Mouse (Mus musculus) embryonic facial prominence, embryonic 14.5 days (tissue): ENCODE measurements at regions not wholly inside any gene's neighbourhood (a gene's known extent, or its start where the extent isn't known, plus 50 kb on each side); places are given as distances from the start of the nearest gene placed in this dataset.
"Not testable (repeated sequence)": the region's sequence is repeated elsewhere in the genome, so short reads cannot be mapped to it uniquely, and the experiment has no call there.

Experiments
- ATAC-seq: fragments of 200-750 bp; cut with Nextera tagmentation; 2 replicates; pipeline ENCODE4 v1.8.0; 2017; ENCODE audit warnings: low read depth, moderate number of reproducible peaks, moderate TSS enrichment
- DNase-seq: peaks from one replicate; pipeline ENCODE4 v3.0.0-alpha.2; 2015; ENCODE audit warnings: low spot score
- H3K27ac ChIP-seq: fragments of 300-500 bp; sonication (generic); replicated peaks from 2 replicates; pipeline ENCODE4 v1.5.1; 2014; ENCODE audit warnings: low read depth, mild to moderate bottlenecking, low read length, moderate library complexity
- H3K27me3 ChIP-seq: fragments of 300-500 bp; sonication (generic); replicated peaks from 2 replicates; pipeline ENCODE4 v1.6.1; 2014; ENCODE audit warnings: low read length; ENCODE audit not compliant: control insufficient read depth, insufficient read depth
- H3K36me3 ChIP-seq: fragments of 300-500 bp; sonication (generic); 2 replicates; pipeline ENCODE4 v1.6.1; 2014; ENCODE audit warnings: low read length, mixed read lengths; ENCODE audit not compliant: control insufficient read depth, insufficient read depth
- H3K4me1 ChIP-seq: fragments of 300-500 bp; sonication (generic); 2 replicates; pipeline ENCODE4 v1.6.1; 2014; ENCODE audit warnings: antibody characterized with exemption, low read length; ENCODE audit not compliant: control insufficient read depth, insufficient read depth
- H3K4me2 ChIP-seq: fragments of 300-500 bp; sonication (generic); 2 replicates; pipeline ENCODE4 v1.6.1; 2014; ENCODE audit warnings: low read depth, mild to moderate bottlenecking, low read length, moderate library complexity, mixed read lengths
- H3K4me3 ChIP-seq: fragments of 300-500 bp; sonication (generic); 2 replicates; pipeline ENCODE4 v1.5.1; 2014; ENCODE audit warnings: low read depth, mild to moderate bottlenecking, low read length
- H3K9ac ChIP-seq: fragments of 300-500 bp; sonication (generic); 2 replicates; pipeline ENCODE4 v1.6.1; 2014; ENCODE audit warnings: low read depth, mild to moderate bottlenecking, low read length, moderate library complexity, mixed read lengths
- H3K9me3 ChIP-seq: fragments of 300-500 bp; sonication (generic); 2 replicates; pipeline ENCODE4 v1.6.1; 2016; ENCODE audit warnings: low read length; ENCODE audit not compliant: control insufficient read depth
- WGBS: fragments of 180-500 bp; shearing (Covaris S2); extraction: QIAGEN DNeasy Blood & Tissue Kit; methylation state at CpG from one replicate; pipeline ENCODE4 v1.1.7; 2014; 5-methylcytosine and 5-hydroxymethylcytosine counted together

DNA sequence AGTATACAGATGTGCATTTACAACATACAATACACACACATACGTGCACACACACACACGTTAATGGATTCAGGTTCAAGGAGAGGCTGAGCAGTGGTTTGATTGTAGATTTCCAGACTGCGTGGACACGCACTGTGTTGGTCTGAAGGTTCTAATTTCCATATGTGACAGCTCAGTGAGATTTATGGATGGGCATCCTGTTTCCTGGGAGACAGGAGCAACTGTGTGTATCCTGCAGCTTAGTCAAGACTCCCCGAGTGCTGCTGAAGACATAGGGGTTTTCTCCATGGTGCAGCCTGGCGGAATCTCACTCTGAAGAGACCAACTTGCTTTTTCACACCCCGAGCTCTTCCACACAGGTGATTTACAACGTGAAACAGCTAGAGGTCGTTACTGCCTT, 119.3 kb upstream of the Foxk1 start:
- no peaks in the 10 kb centered on the region for H3K27me3 ChIP-seq
- H3K4me2 ChIP-seq: no peak overlapping the region
- ATAC-seq (no peak), DNase-seq (no peak)
- H3K4me3 ChIP-seq: no peak overlapping the region
- no peaks in the 10 kb centered on the region for H3K9me3 ChIP-seq
- H3K9ac ChIP-seq: no peak overlapping the region
- H3K36me3 ChIP-seq: no peaks in the 10 kb centered on the region
- no peak overlapping the region for H3K27ac ChIP-seq
- H3K4me1 ChIP-seq: no peaks in the 10 kb centered on the region
- WGBS: 69% methylated on average over 9 of the region's 9 CpGs

DNA sequence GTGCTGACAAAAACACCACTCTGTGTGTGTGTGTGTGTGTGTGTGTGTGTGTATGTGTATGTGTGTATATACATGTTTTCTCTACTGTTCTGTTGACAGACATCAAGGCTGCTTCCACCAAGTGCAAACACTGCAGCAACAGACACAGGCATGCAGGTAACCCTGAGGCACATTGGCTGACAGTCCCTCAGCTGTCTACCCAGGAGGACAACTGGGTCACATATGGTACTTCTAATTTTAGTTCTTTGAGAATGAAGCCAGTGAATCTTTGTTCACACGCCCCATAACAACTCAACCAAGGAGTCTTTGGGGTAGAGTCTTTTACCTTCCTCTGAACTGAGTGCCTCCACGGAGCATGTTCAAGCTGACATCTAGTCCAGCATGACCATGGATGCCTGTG, 113.3 kb upstream of the Foxk1 start:
- H3K36me3 ChIP-seq: no peaks in the 10 kb centered on the region
- H3K9me3 ChIP-seq: peaks cover 11% of the 10 kb centered on the region
- WGBS: 84% methylated on average over 2 of the region's 2 CpGs
- H3K9ac ChIP-seq: no peak overlapping the region
- no peak overlapping the region for H3K27ac ChIP-seq
- H3K4me3 ChIP-seq: no peak overlapping the region
- H3K4me2 ChIP-seq: no peak overlapping the region
- H3K4me1 ChIP-seq: no peaks in the 10 kb centered on the region
- H3K27me3 ChIP-seq: no peaks in the 10 kb centered on the region
- DNase-seq: no peak
- no peak for ATAC-seq

DNA sequence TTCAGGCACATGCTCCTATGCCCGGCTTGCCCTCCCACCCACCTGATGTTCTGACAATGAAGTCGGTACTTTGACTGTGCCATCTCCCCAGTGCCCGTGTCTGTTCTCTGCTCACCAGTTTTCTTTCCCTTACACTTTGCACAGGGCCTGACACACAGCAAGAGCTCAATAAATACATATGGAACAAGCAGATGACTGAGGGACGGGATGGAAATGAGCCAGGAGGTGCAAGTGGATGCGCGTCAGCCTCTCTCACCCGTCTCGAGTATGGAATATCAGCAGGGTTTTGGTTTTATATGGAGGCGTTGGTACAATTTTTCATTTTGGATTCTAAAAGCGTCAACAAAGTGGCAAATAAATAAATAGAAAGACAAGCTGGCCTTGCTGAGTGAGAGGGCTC, 109.8 kb upstream of the Foxk1 start:
- Histone ChIP-seq H3K36me3 (no peaks in the 10 kb centered on the region), H3K9ac (no peak overlapping the region), H3K27me3 (no peaks in the 10 kb centered on the region), H3K9me3 (peaks cover 11% of the 10 kb centered on the region), H3K4me3 (no peak overlapping the region), H3K4me1 (no peaks in the 10 kb centered on the region), H3K4me2 (no peak overlapping the region), H3K27ac (no peak overlapping the region)
- ATAC-seq: no peak
- DNase-seq: no peak
- WGBS: 88% methylated on average over 10 of the region's 10 CpGs

DNA sequence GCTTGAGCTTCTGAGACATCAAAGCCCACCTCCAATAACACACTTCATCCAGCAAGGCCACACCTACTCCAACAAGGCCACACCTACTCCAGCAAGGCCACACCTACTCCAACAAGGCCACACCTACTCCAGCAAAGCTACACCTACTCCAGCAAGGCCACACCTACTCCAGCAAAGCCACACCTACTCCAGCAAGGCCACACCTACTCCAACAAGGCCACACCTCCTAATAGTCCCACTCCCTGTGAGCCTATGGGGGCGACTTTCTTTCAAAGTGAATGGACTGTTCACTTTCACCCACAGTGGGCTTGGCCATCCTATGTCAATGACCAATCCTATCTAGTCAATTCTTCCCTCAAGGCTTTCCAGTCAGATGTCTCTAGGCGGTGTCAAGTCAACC, 104.9 kb upstream of the Foxk1 start:
- not testable (repeated sequence) for H3K4me1 ChIP-seq, H3K4me3 ChIP-seq, H3K9ac ChIP-seq, H3K27me3 ChIP-seq, ATAC-seq, H3K4me2 ChIP-seq, H3K27ac ChIP-seq, H3K36me3 ChIP-seq, DNase-seq, H3K9me3 ChIP-seq
- 91% methylated on average over 2 of the region's 2 CpGs for WGBS

DNA sequence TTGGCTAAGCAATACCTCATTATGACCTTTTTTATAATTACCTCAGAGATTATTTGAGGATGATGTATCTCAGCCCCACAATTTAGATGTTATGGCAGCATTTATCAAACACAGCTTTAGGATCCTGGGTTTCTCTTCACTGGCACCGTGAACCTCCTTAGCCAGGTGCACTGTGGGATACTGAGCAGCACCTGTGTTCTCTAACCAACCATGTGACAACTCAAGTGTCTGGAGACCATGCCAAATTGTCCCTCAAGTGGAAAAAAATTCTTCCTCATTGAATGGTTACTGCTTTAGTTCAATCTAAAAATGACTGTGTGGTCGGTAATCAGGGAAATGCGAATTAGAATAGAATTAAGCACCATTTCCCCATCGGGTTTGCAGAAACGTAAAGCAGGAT, 101.7 kb upstream of the Foxk1 start:
- no peak overlapping the region for H3K4me2 ChIP-seq
- no peak overlapping the region for H3K4me3 ChIP-seq
- no peak overlapping the region for H3K9ac ChIP-seq
- ATAC-seq (no peak), DNase-seq (no peak)
- no peaks in the 10 kb centered on the region for H3K36me3 ChIP-seq
- no peak overlapping the region for H3K27ac ChIP-seq
- 89% methylated on average over 5 of the region's 5 CpGs for WGBS
- no peaks in the 10 kb centered on the region for H3K27me3 ChIP-seq
- no peaks in the 10 kb centered on the region for H3K4me1 ChIP-seq
- H3K9me3 ChIP-seq: no peaks in the 10 kb centered on the region

DNA sequence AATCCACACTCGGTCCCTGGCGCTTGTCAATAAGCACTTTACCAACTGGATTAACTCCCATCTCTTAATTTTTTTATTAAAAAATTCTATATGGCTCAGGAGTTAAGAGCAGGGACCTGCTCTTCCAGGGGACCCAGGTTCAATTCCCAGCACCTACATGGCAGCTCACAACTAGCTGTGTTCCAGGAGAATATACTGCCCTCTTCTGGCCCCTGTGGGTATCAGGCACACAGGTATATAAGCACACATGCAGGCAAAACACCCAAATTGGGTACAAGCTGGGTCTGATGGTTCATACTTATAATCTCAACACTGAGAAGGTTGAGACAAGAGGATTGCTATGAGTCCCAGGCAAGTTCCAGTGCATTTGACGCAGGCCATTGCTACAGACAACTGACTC, 92.8 kb upstream of the Foxk1 start:
- 93% methylated on average over 3 of the region's 3 CpGs for WGBS
- Histone ChIP-seq H3K4me1 (no peaks in the 10 kb centered on the region), H3K9ac (no peak overlapping the region), H3K4me3 (no peak overlapping the region), H3K27ac (no peak overlapping the region), H3K27me3 (no peaks in the 10 kb centered on the region), H3K9me3 (peaks cover 5% of the 10 kb centered on the region; the same call in 1 of the 2 replicates), H3K4me2 (no peak overlapping the region), H3K36me3 (no peaks in the 10 kb centered on the region)
- no peak for DNase-seq
- ATAC-seq: no peak

DNA sequence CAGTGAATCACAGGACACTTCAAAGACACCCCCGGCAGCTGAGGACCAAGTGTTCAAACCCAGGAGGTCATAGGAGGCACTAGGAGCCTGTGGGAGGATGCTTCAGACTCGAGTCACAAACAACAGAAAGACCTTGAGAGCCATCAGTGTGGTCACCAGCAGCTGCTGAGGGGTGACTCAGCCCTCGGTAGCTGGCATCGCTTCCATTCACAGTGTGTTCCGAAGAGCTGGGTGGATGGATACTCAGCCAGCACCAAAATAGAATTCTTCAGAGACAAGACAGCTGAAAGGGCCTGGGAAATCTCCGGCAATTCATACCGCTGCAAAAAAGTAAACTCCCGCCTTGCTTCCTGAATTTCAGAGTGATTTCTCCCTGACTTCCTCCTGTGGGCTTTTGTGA, 87.4 kb upstream of the Foxk1 start:
- 73% methylated on average over 8 of the region's 8 CpGs for WGBS
- DNase-seq (peak; percentile 12), ATAC-seq (no peak)
- H3K9ac ChIP-seq: no peak overlapping the region
- no peak overlapping the region for H3K27ac ChIP-seq
- no peaks in the 10 kb centered on the region for H3K4me1 ChIP-seq
- no peak overlapping the region for H3K4me2 ChIP-seq
- H3K4me3 ChIP-seq: no peak overlapping the region
- H3K36me3 ChIP-seq: no peaks in the 10 kb centered on the region
- no peaks in the 10 kb centered on the region for H3K9me3 ChIP-seq
- no peaks in the 10 kb centered on the region for H3K27me3 ChIP-seq

DNA sequence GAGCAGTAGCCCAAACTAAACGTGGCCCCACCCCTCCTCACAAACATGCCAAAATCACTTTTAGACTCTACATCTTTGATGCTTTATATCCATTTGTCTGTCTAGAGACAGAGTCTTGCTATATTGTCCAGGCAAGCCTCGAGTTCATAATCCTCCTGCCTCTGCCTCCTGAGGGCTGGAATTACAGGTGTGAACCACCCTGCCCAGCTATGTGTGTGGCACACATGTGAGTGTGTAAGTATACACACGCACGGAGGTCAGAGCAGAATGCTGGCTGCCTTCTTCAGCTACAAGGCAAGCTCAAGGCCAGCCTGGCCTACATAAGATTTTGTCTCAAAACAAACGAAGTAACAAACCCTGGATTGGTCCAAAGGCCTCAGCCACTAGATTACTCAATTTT, 86.8 kb upstream of the Foxk1 start:
- 76% methylated on average over 5 of the region's 5 CpGs for WGBS
- Histone ChIP-seq H3K9ac (no peak overlapping the region), H3K4me1 (no peaks in the 10 kb centered on the region), H3K36me3 (no peaks in the 10 kb centered on the region), H3K27ac (no peak overlapping the region), H3K27me3 (no peaks in the 10 kb centered on the region), H3K9me3 (no peaks in the 10 kb centered on the region), H3K4me2 (no peak overlapping the region), H3K4me3 (no peak overlapping the region)
- no peak for ATAC-seq
- no peak for DNase-seq

DNA sequence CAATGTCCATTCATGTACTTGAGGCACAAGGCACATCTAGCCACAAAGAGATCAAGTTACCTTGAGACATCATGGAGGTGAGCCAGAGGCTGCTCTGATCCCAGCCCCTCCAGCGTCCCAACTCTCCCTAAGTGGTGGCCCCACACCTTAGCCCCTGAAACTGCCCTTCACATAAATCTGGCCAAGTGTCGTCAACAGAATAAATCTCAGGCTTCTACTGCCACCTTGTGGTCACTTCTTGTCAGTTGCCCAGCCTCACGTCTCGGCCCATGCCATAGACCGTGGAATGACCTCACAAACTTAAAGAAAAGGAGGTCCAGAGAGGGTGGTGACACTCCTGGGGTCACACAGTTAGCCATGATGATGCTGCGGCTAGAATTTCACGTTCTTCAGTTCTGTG, 82.0 kb upstream of the Foxk1 start:
- DNase-seq: peak; percentile 69

More for the DNA sequence above, 82.0 kb upstream of the Foxk1 start:
- H3K27me3 ChIP-seq: no peaks in the 10 kb centered on the region
- WGBS: 8% methylated on average over 7 of the region's 7 CpGs
- H3K9me3 ChIP-seq: no peaks in the 10 kb centered on the region
- H3K4me1 ChIP-seq: no peaks in the 10 kb centered on the region
- no peak overlapping the region for H3K27ac ChIP-seq
- ATAC-seq: peak; percentile 77
- H3K4me3 ChIP-seq: no peak overlapping the region
- H3K4me2 ChIP-seq: no peak overlapping the region
- no peaks in the 10 kb centered on the region for H3K36me3 ChIP-seq
- no peak overlapping the region for H3K9ac ChIP-seq
